Mouse (Mus musculus): ENCODE measurements around the gene Scarf1. TPM values are rescaled to one million over a fixed set of nuclear protein-coding genes. Genes with fewer than 3 reads are reported as not detected.

Gene Scarf1
- polyA plus RNA-seq, 1 experiment = not detected

DNA sequence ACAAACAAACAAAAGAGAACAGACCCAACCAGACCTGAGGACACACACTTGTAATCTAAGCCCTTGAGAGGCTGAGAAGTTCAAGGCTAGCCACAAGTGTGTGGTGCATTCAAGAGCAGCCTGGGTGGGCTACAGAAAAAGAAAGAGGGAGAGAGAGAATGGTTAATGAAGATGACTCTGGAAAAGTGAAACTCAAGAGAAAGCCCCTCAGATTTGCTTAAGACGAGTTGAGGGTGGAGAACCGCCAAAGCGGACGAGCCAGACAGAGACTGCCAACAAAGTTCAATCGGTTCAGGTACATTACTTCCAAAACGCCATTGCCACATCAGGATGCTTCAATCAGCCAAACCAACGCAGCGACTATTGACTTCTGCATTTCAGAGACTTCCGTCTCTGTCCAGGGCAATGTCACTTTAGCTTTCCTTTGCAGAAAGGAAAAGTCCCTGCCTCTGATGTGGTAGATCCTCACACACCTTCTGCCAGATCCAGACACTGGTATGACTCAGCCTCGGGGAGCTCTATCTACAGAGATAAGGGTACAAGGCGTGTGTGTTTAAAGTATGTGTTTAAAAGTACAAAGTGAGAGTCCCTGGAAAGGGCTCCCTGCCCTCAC lies 40.8 kb upstream of the Scarf1 start:
- Histone ChIP-seq H3K4me1 (ENCODE audit: control insufficient read depth, insufficient read depth, low read length) (0 out of 2 replicates have a peak, but pooled peaks cover 2% of the 10 kb centered on the region), H3K4me3 (ENCODE audit: insufficient read depth, low read length) (no peak overlapping the region), H3K27ac (ENCODE audit: insufficient read depth, low read length) (no peak overlapping the region)
- TF ChIP-seq POLR2A (IDR thresholded peaks at IDR 0.05; ENCODE audit: low read depth, low read length) (no peak), CTCF (IDR thresholded peaks at IDR 0.05; ENCODE audit: borderline replicate concordance, insufficient read depth, low read length) (no peak)

GRCm38 (mm10) chr11:75473376-75473775 lies 40.0 kb upstream of the Scarf1 start:
- TF ChIP-seq POLR2A (IDR thresholded peaks at IDR 0.05; ENCODE audit: low read depth, low read length) (no peak), CTCF (IDR thresholded peaks at IDR 0.05; ENCODE audit: borderline replicate concordance, insufficient read depth, low read length) (no peak)
- no peak overlapping the region for H3K4me3 ChIP-seq (ENCODE audit: insufficient read depth, low read length)
- H3K4me1 ChIP-seq (ENCODE audit: control insufficient read depth, insufficient read depth, low read length) = 0 out of 2 replicates have a peak, but pooled peaks cover 2% of the 10 kb centered on the region
- no peak overlapping the region for H3K27ac ChIP-seq (ENCODE audit: insufficient read depth, low read length)

DNA sequence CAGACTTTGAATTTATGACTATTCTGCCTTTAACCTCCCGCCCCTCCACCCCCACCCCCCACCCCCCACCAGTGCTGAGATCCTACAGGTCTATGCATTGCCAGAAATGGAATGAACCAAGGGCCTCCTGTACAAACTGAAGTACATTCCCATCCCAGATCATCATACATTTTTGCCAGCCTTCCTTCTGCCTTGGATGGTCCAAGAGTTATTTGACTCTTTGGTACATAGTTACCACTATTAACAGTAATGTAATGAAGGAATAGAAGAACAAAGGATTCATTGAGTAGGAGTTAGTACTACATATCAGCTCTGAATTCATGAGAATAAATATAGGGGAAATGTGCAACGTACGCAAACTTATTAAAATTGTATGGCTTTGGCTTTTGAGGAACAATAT lies 27.1 kb upstream of the Scarf1 start:
- no peak overlapping the region for H3K4me3 ChIP-seq (ENCODE audit: insufficient read depth, low read length)
- TF ChIP-seq POLR2A (IDR thresholded peaks at IDR 0.05; ENCODE audit: low read depth, low read length) = no peak
- no peak for TF ChIP-seq CTCF (IDR thresholded peaks at IDR 0.05; ENCODE audit: borderline replicate concordance, insufficient read depth, low read length)

DNA sequence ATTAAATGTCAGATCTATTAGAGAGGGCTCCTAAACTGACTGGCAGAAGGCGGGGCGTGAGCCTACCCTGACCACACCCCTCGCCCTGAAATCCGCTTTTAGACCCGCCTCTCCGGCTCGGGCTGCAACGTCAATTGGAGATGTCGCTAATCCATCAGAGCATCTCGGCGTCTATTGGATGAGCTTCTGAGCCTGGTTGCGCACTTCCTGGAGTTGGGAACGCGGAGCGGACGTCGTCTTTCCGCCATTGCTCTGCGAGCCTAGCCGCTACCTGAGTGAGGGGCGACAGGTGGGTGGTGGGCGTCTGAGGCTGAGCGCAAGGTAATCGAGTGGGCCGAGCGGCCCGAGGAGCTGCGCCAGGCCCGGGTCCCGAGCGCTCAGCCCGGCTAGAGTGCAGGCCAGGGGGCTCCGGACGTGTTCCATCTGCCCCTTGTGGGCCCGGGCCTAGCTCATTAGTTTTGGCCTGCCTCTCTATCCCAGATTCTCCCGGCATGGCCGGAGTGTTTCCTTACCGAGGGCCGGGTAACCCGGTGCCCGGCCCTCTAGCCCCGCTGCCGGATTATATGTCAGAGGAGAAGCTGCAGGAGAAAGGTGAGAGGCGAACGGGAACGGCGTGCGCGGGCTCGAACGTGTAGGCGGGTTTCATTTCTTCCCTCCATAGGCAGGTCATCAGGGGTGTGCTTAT lies 26.6 kb upstream of the Scarf1 start, which contains the start of gene Prpf8:
Prpf8 (plus strand) TSS at position 216 of the 685 bp plus-strand sequence.
- Histone ChIP-seq H3K4me1 (ENCODE audit: control insufficient read depth, insufficient read depth, low read length) (peaks cover 3% of the 10 kb centered on the region), H3K27ac (ENCODE audit: insufficient read depth, low read length) (no peak within 1 kb of the TSS), H3K4me3 (ENCODE audit: insufficient read depth, low read length) (peak within 1 kb of the TSS; percentile 93)
- peak; percentile 84 for TF ChIP-seq POLR2A (IDR thresholded peaks at IDR 0.05; ENCODE audit: low read depth, low read length)
- TF ChIP-seq CTCF (IDR thresholded peaks at IDR 0.05; ENCODE audit: borderline replicate concordance, insufficient read depth, low read length) = no peak

More for the DNA sequence above, 27.1 kb upstream of the Scarf1 start:
- peaks cover 3% of the 10 kb centered on the region for H3K4me1 ChIP-seq (ENCODE audit: control insufficient read depth, insufficient read depth, low read length)
- no peak overlapping the region for H3K27ac ChIP-seq (ENCODE audit: insufficient read depth, low read length)

DNA sequence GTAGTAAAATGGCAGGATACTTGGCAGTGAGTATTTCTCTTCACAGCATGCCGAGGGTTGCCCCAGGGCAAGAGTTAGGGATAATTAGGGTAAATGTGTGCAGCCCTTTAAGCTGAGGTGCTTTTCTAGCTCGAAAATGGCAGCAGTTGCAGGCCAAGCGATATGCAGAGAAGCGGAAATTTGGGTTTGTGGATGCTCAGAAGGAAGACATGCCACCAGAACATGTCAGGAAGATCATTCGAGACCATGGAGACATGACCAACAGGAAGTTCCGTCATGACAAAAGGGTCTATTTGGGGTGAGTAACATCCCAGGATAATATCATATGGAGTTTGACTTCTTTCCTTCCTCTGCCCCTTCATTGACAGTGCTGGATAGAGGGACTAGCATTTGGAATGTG lies 25.8 kb upstream of the Scarf1 start:
- TF ChIP-seq CTCF (IDR thresholded peaks at IDR 0.05; ENCODE audit: borderline replicate concordance, insufficient read depth, low read length) (no peak), POLR2A (IDR thresholded peaks at IDR 0.05; ENCODE audit: low read depth, low read length) (no peak)
- no peak overlapping the region for H3K27ac ChIP-seq (ENCODE audit: insufficient read depth, low read length)
- H3K4me3 ChIP-seq (ENCODE audit: insufficient read depth, low read length) = peak overlapping the region; percentile 93
- peaks cover 3% of the 10 kb centered on the region for H3K4me1 ChIP-seq (ENCODE audit: control insufficient read depth, insufficient read depth, low read length)

- H3K27ac ChIP-seq (ENCODE audit: insufficient read depth, low read length) = no peak overlapping the region
- TF ChIP-seq CTCF (IDR thresholded peaks at IDR 0.05; ENCODE audit: borderline replicate concordance, insufficient read depth, low read length) = no peak
- no peak for TF ChIP-seq POLR2A (IDR thresholded peaks at IDR 0.05; ENCODE audit: low read depth, low read length)
- H3K4me1 ChIP-seq (ENCODE audit: control insufficient read depth, insufficient read depth, low read length) = 0 out of 2 replicates have a peak, but pooled peaks cover 2% of the 10 kb centered on the region
- no peak overlapping the region for H3K4me3 ChIP-seq (ENCODE audit: insufficient read depth, low read length)
Observed at GRCm38 (mm10) chr11:75494296-75495049, 18.9 kb upstream of the Scarf1 start.

DNA sequence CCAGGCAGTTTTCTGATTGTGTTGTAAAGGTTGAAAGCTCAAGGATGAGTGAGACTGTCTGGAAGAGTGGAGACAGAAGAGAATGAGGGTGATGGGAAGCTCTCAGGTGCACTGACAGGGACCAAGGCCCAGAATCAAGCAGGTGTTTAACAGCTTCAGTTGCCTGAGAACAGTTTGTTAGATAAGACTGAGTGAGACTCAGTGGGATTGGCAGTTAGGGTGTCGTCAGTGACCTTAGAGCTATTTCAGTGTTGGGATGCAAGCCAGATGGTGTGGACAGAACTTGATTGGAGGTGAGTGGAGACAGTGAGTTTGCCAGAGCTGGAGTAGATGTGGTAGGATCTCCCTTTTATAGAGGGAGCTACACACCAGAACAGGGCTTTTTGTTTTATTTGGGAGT lies 15.2 kb upstream of the Scarf1 start:
- TF ChIP-seq POLR2A (IDR thresholded peaks at IDR 0.05; ENCODE audit: low read depth, low read length) = no peak
- TF ChIP-seq CTCF (IDR thresholded peaks at IDR 0.05; ENCODE audit: borderline replicate concordance, insufficient read depth, low read length) = no peak
- Histone ChIP-seq H3K27ac (ENCODE audit: insufficient read depth, low read length) (no peak overlapping the region), H3K4me3 (ENCODE audit: insufficient read depth, low read length) (no peak overlapping the region), H3K4me1 (ENCODE audit: control insufficient read depth, insufficient read depth, low read length) (0 out of 2 replicates have a peak, but pooled peaks cover 2% of the 10 kb centered on the region)

- Histone ChIP-seq H3K27ac (ENCODE audit: insufficient read depth, low read length) (no peak overlapping the region), H3K4me3 (ENCODE audit: insufficient read depth, low read length) (no peak overlapping the region), H3K4me1 (ENCODE audit: control insufficient read depth, insufficient read depth, low read length) (peaks cover 9% of the 10 kb centered on the region)
- TF ChIP-seq POLR2A (IDR thresholded peaks at IDR 0.05; ENCODE audit: low read depth, low read length) (no peak), CTCF (IDR thresholded peaks at IDR 0.05; ENCODE audit: borderline replicate concordance, insufficient read depth, low read length) (no peak)
Observed at GRCm38 (mm10) chr11:75508162-75508561, 5.2 kb upstream of the Scarf1 start.

DNA sequence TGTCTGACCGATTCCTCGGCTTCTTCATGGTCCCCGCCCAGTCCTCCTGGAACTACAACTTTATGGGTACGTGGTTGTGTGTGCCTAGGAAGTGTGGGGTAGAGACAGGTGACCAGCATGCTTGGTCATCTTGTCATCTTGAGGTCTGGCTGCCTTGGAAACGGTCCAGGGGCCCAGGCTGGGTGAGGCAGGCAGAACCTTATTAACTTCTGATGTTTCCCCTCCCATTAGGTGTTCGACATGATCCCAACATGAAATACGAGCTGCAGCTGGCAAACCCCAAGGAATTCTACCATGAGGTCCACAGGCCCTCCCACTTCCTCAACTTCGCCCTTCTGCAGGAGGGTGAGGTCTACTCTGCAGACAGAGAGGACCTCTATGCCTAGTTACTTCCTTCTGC lies 4.4 kb upstream of the Scarf1 start:
- Histone ChIP-seq H3K27ac (ENCODE audit: insufficient read depth, low read length) (no peak overlapping the region), H3K4me1 (ENCODE audit: control insufficient read depth, insufficient read depth, low read length) (peaks cover 9% of the 10 kb centered on the region), H3K4me3 (ENCODE audit: insufficient read depth, low read length) (no peak overlapping the region)
- TF ChIP-seq CTCF (IDR thresholded peaks at IDR 0.05; ENCODE audit: borderline replicate concordance, insufficient read depth, low read length) (no peak), POLR2A (IDR thresholded peaks at IDR 0.05; ENCODE audit: low read depth, low read length) (no peak)

Data from embryonic fibroblast, embryonic 13.5 days (primary cell).